Mouse (Mus musculus): ENCODE data around the gene Large2. TPM values are rescaled to one million over a fixed set of nuclear protein-coding genes. Genes with fewer than 3 reads are reported as not detected.

Large2 gene
- 4.2 and 5.4 TPM in 2 replicates for polyA plus RNA-seq (2014; fragmentation: Nextera tagmentation; extraction: Ambion mirVana)

DNA sequence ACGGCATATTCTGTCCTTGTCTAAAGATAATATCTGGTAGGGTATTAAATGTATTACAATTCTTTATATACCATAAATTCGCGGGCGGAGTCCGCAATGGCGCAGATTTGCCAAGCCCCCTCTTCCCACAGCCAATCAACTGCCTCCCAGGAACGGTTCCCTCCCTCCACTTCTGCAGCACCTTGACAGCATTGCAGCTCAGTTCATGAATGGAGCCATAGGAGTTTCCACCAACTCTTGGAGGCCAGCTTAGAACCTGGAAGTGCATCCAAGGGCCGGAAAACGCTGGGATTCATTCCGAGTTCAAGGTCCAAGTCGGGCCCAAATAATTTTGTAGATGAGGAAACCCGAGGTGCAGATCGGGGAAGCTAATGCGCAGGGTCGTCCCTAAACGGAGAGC, at the start of gene Large2, which contains the start of gene Pex16:
Gene Large2, minus strand, starts transcription at position 356 of the 400 bp plus-strand sequence.
Gene Pex16, plus strand, starts transcription at position 163 of the 400 bp plus-strand sequence.
- Histone ChIP-seq H3K27ac (ENCODE audit: low read depth, low read length) (peak within 1 kb of the TSS; percentile 70), H3K9ac (ENCODE audit: low read depth, low read length) (peak within 1 kb of the TSS; percentile 81)
- no peak; the same call in 1 of the 2 replicates for ATAC-seq (replicated peaks; ENCODE audit: low FRiP score)

DNA sequence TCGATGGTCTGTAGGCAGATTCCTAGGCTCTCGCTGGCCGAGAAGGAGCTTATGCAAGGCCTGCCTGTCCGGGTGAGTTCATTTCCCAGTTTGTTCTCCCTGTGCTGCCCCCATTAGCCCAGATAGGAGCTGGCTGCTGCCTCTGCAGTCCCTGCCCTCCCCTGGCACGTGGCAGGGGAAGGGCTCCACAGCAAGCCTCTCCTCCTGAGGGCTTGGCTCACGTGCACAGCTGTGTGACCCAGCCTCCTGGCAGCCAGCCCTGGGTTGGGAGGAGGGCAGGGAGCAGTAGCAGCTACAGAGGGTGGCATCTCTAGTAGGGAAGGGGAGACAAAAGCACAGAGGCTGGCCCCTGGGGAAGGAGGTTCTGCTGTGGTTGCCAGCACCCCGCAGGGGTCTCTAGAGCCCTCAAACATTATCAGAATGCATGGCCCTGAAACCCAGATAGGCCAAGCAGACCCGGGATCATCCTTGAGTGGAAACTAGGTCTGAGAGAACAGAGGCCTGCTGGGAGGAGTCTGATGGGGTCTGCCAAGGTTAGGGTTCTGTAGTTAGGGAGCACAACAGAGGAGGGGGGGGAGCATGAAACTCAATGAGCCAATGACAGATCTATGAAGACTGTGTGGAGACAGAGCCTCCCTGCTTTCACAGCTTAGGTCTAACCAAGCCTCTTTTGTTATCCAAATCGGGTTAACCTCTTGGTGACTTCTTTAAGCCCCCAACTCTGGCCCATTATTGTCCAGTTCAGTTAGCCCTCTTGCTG, 49.2 kb upstream of the Large2 start:
- Histone ChIP-seq H3K4me2 (no peak overlapping the region), H3K9me3 (ENCODE audit: control insufficient read depth, low read length) (no peaks in the 10 kb centered on the region), H3K36me3 (ENCODE audit: control insufficient read depth, insufficient read depth, low read length) (peaks cover 35% of the 10 kb centered on the region), H3K9ac (ENCODE audit: low read depth, low read length) (no peak overlapping the region), H3K4me1 (replicated peaks; ENCODE audit: control insufficient read depth, insufficient read depth, low read length) (peaks cover 7% of the 10 kb centered on the region), H3K27me3 (replicated peaks; ENCODE audit: control insufficient read depth, insufficient read depth, low read length) (no peaks in the 10 kb centered on the region), H3K4me3 (ENCODE audit: low read depth, low read length) (no peak overlapping the region), H3K27ac (ENCODE audit: low read depth, low read length) (no peak overlapping the region)
- ATAC-seq (replicated peaks; ENCODE audit: low FRiP score) (no peak), DNase-seq (ENCODE audit: low spot score) (no peak)
- WGBS = 88% methylated on average over 9 of the region's 9 CpGs

More for the DNA sequence above, at the start of gene Large2, which contains the start of gene Pex16:
- peaks cover 10% of the 10 kb centered on the region for H3K4me1 ChIP-seq (replicated peaks; ENCODE audit: control insufficient read depth, insufficient read depth, low read length)
- peak within 1 kb of the TSS; percentile 85 for H3K4me3 ChIP-seq (ENCODE audit: low read depth, low read length)
- no peaks in the 10 kb centered on the region for H3K9me3 ChIP-seq (ENCODE audit: control insufficient read depth, low read length)
- 2% methylated on average over 16 of the region's 16 CpGs for WGBS
- peaks cover 13% of the 10 kb centered on the region for H3K36me3 ChIP-seq (ENCODE audit: control insufficient read depth, insufficient read depth, low read length)
- H3K27me3 ChIP-seq (replicated peaks; ENCODE audit: control insufficient read depth, insufficient read depth, low read length) = peaks cover 33% of the 10 kb centered on the region
- H3K4me2 ChIP-seq = peak within 1 kb of the TSS; percentile 94
- no peak for DNase-seq (ENCODE audit: low spot score)

- Histone ChIP-seq H3K4me2 (no peak overlapping the region), H3K27ac (ENCODE audit: low read depth, low read length) (no peak overlapping the region), H3K9me3 (ENCODE audit: control insufficient read depth, low read length) (no peaks in the 10 kb centered on the region), H3K27me3 (replicated peaks; ENCODE audit: control insufficient read depth, insufficient read depth, low read length) (no peaks in the 10 kb centered on the region), H3K4me3 (ENCODE audit: low read depth, low read length) (no peak overlapping the region), H3K36me3 (ENCODE audit: control insufficient read depth, insufficient read depth, low read length) (peaks cover 35% of the 10 kb centered on the region), H3K4me1 (replicated peaks; ENCODE audit: control insufficient read depth, insufficient read depth, low read length) (peaks cover under 1% of the 10 kb centered on the region), H3K9ac (ENCODE audit: low read depth, low read length) (no peak overlapping the region)
- no peak for ATAC-seq (replicated peaks; ENCODE audit: low FRiP score)
- DNase-seq (ENCODE audit: low spot score) = no peak
- 88% methylated on average over 9 of the region's 9 CpGs for WGBS
These were observed 48.5 kb upstream of the Large2 start for GRCm38 (mm10) chr2:92423156-92423555.

- Histone ChIP-seq H3K27me3 (replicated peaks; ENCODE audit: control insufficient read depth, insufficient read depth, low read length) (no peaks in the 10 kb centered on the region), H3K9me3 (ENCODE audit: control insufficient read depth, low read length) (no peaks in the 10 kb centered on the region), H3K4me2 (no peak overlapping the region), H3K4me3 (ENCODE audit: low read depth, low read length) (no peak overlapping the region), H3K36me3 (ENCODE audit: control insufficient read depth, insufficient read depth, low read length) (peaks cover 38% of the 10 kb centered on the region), H3K9ac (ENCODE audit: low read depth, low read length) (no peak overlapping the region), H3K4me1 (replicated peaks; ENCODE audit: control insufficient read depth, insufficient read depth, low read length) (no peaks in the 10 kb centered on the region; the same call in 1 of the 2 replicates), H3K27ac (ENCODE audit: low read depth, low read length) (no peak overlapping the region)
- DNase-seq (ENCODE audit: low spot score) (no peak), ATAC-seq (replicated peaks; ENCODE audit: low FRiP score) (no peak)
- 62% methylated on average over 10 of the region's 10 CpGs for WGBS
These were observed 47.9 kb upstream of the Large2 start for GRCm38 (mm10) chr2:92422388-92423135.

- Histone ChIP-seq H3K36me3 (ENCODE audit: control insufficient read depth, insufficient read depth, low read length) (peaks cover 38% of the 10 kb centered on the region), H3K27ac (ENCODE audit: low read depth, low read length) (no peak overlapping the region), H3K9me3 (ENCODE audit: control insufficient read depth, low read length) (no peaks in the 10 kb centered on the region), H3K27me3 (replicated peaks; ENCODE audit: control insufficient read depth, insufficient read depth, low read length) (no peaks in the 10 kb centered on the region), H3K4me2 (no peak overlapping the region), H3K4me1 (replicated peaks; ENCODE audit: control insufficient read depth, insufficient read depth, low read length) (no peaks in the 10 kb centered on the region), H3K4me3 (ENCODE audit: low read depth, low read length) (no peak overlapping the region), H3K9ac (ENCODE audit: low read depth, low read length) (no peak overlapping the region)
- ATAC-seq (replicated peaks; ENCODE audit: low FRiP score) = no peak
- 88% methylated on average over 7 of the region's 7 CpGs for WGBS
- DNase-seq (ENCODE audit: low spot score) = no peak
These were observed 47.2 kb upstream of the Large2 start for GRCm38 (mm10) chr2:92421723-92422387.

GRCm38 (mm10) chr2:92411705-92412104, 37.0 kb upstream of the Large2 start:
- no peak for ATAC-seq (replicated peaks; ENCODE audit: low FRiP score)

DNA sequence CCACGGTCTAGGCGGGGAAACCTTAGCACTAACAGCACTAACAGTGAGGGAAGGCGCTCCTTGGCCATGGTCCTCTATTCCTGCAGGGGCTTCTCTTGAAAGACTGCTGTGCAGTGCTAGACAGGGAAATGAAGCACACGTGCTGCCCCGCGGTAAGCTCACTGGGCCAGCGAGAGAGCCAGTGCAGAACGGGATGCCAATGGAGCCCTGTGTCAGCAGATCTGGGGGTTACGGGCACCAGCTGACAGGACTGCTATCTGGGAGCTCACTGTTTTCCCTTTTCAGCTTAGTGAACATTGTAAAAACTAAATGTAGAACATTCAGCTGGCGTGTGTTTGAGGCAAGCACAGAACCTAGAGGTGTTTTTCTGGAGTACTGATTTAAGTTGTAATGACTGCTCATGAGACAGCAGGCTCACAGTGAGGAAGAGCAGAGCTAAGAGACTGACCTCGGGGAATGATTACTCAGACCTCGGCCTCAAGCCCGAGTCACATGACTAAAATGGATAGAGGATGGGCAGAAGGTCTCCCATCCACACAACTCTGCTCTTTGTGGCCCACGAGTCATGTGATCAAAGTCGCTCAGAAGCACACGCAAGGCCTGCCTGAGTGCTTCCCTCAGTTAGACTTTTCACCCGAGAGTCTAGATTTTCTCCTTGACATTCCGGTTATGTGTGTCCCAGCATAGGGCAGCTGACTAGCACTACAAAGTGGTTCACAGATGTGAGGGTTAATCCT, 33.8 kb upstream of the Large2 start:
- no peak for DNase-seq (ENCODE audit: low spot score)
- 88% methylated on average over 18 of the region's 18 CpGs for WGBS
- peaks cover 55% of the 10 kb centered on the region for H3K36me3 ChIP-seq (ENCODE audit: control insufficient read depth, insufficient read depth, low read length)

More at GRCm38 (mm10) chr2:92411705-92412104, 37.0 kb upstream of the Large2 start:
- 89% methylated on average over 10 of the region's 10 CpGs for WGBS
- Histone ChIP-seq H3K4me3 (ENCODE audit: low read depth, low read length) (no peak overlapping the region), H3K27me3 (replicated peaks; ENCODE audit: control insufficient read depth, insufficient read depth, low read length) (no peaks in the 10 kb centered on the region), H3K4me2 (no peak overlapping the region), H3K9ac (ENCODE audit: low read depth, low read length) (no peak overlapping the region), H3K4me1 (replicated peaks; ENCODE audit: control insufficient read depth, insufficient read depth, low read length) (no peaks in the 10 kb centered on the region), H3K36me3 (ENCODE audit: control insufficient read depth, insufficient read depth, low read length) (peaks cover 67% of the 10 kb centered on the region), H3K9me3 (ENCODE audit: control insufficient read depth, low read length) (no peaks in the 10 kb centered on the region), H3K27ac (ENCODE audit: low read depth, low read length) (no peak overlapping the region)
- no peak for DNase-seq (ENCODE audit: low spot score)

GRCm38 (mm10) chr2:92405687-92406086, 31.0 kb upstream of the Large2 start:
- no peak overlapping the region for H3K4me3 ChIP-seq (ENCODE audit: low read depth, low read length)
- H3K36me3 ChIP-seq (ENCODE audit: control insufficient read depth, insufficient read depth, low read length) = peaks cover 35% of the 10 kb centered on the region
- no peak for DNase-seq (ENCODE audit: low spot score)
- ATAC-seq (replicated peaks; ENCODE audit: low FRiP score) = no peak
- H3K9ac ChIP-seq (ENCODE audit: low read depth, low read length) = no peak overlapping the region
- peaks cover 5% of the 10 kb centered on the region for H3K27me3 ChIP-seq (replicated peaks; ENCODE audit: control insufficient read depth, insufficient read depth, low read length)
- WGBS = 93% methylated on average over 7 of the region's 7 CpGs
- no peaks in the 10 kb centered on the region for H3K4me1 ChIP-seq (replicated peaks; ENCODE audit: control insufficient read depth, insufficient read depth, low read length)
- no peak overlapping the region for H3K4me2 ChIP-seq
- no peaks in the 10 kb centered on the region for H3K9me3 ChIP-seq (ENCODE audit: control insufficient read depth, low read length)
- no peak overlapping the region for H3K27ac ChIP-seq (ENCODE audit: low read depth, low read length)

More for the DNA sequence above, 33.8 kb upstream of the Large2 start:
- H3K27ac ChIP-seq (ENCODE audit: low read depth, low read length) = no peak overlapping the region
- no peak overlapping the region for H3K9ac ChIP-seq (ENCODE audit: low read depth, low read length)
- H3K4me3 ChIP-seq (ENCODE audit: low read depth, low read length) = no peak overlapping the region
- H3K4me2 ChIP-seq = no peak overlapping the region
- H3K4me1 ChIP-seq (replicated peaks; ENCODE audit: control insufficient read depth, insufficient read depth, low read length) = no peaks in the 10 kb centered on the region
- no peak for ATAC-seq (replicated peaks; ENCODE audit: low FRiP score)
- H3K27me3 ChIP-seq (replicated peaks; ENCODE audit: control insufficient read depth, insufficient read depth, low read length) = no peaks in the 10 kb centered on the region
- H3K9me3 ChIP-seq (ENCODE audit: control insufficient read depth, low read length) = no peaks in the 10 kb centered on the region
